Mouse (Mus musculus) CD8-positive naive resting alpha-beta T cell, adult 57 days (primary cell): ENCODE measurements around the gene Slc46a3. TPM values are rescaled to one million over a fixed set of nuclear protein-coding genes. Genes with fewer than 3 reads are reported as not detected.

Experiments
- total RNA-seq: library from RNA; stranded (reverse); gene quantifications from one replicate; pipeline ENCODE4 v1.2.4, GENCODE M21; 2023

Slc46a3 gene
- 12.8 TPM for total RNA-seq

GRCm38 (mm10) chr5:147894455-147895076, at the start of gene Slc46a3:
Slc46a3 (minus strand) TSS chr5:147894815.

GRCm38 (mm10) chr5:147860449-147861261, 34.0 kb downstream of the Slc46a3 start, which contains the start of gene Pomp:
Pomp (plus strand) TSS chr5:147860461.

Other genes with a start within 250 kb of the Slc46a3 start
- gene Flt1, start 168.8 kb downstream of the Slc46a3 start, total RNA-seq: 0.12 TPM
- gene Pomp, start 34.4 kb downstream of the Slc46a3 start, total RNA-seq: 67.1 TPM
- not detected for gene Mtus2, start 62.5 kb upstream of the Slc46a3 start, total RNA-seq